Mouse (Mus musculus): Measurements from ENCODE around the gene Gm20538. TPM values are rescaled to one million over a fixed set of nuclear protein-coding genes. Genes with fewer than 3 reads are reported as not detected.

The Gm20538 gene
- total and polyA plus RNA-seq, 3 experiments = not detected

- Histone ChIP-seq H3K4me3 (ENCODE audit: low read depth, low read length) (no peak overlapping the region), H3K36me3 (replicated peaks) (peaks cover 34% of the 10 kb centered on the region), H3K27me3 (ENCODE audit: insufficient read depth, low read length) (peaks cover 6% of the 10 kb centered on the region; the same call in 1 of the 2 replicates), H3K9me3 (replicated peaks) (peaks cover 7% of the 10 kb centered on the region), H3K4me1 (ENCODE audit: insufficient read depth, low read depth, low read length) (0 out of 2 replicates have a peak, but pooled peaks cover 3% of the 10 kb centered on the region)
- ATAC-seq (ENCODE audit: extremely low read depth, insufficient number of reproducible peaks, low FRiP score, poor library complexity, severe bottlenecking) (no peak), DNase-seq (ENCODE audit: low spot score) (no peak)
- no peak for TF ChIP-seq TAL1 (conservative IDR thresholded peaks at IDR 0.05; ENCODE audit: low read depth, low read length)
- no peak for TF ChIP-seq GATA2 (IDR thresholded peaks at IDR 0.05; ENCODE audit: borderline replicate concordance, low read depth, low read length)
- TF ChIP-seq CTCF (IDR thresholded peaks at IDR 0.05; ENCODE audit: low read depth, low read length) = no peak
- no peak for TF ChIP-seq POLR2AphosphoS5 (IDR thresholded peaks at IDR 0.05; ENCODE audit: insufficient replicate concordance, low read depth, low read length)
- TF ChIP-seq GATA1 (IDR thresholded peaks at IDR 0.05; ENCODE audit: borderline replicate concordance, low read length) = no peak
These were observed 8.3 kb downstream of the Gm20538 start for GRCm38 (mm10) chr19:44544372-44544771.

GRCm38 (mm10) chr19:44542694-44543178 is 9.9 kb downstream of the Gm20538 start:
- peaks cover 6% of the 10 kb centered on the region; the same call in 1 of the 2 replicates for H3K27me3 ChIP-seq (ENCODE audit: insufficient read depth, low read length)
- 0 out of 2 replicates have a peak, but pooled peaks cover 3% of the 10 kb centered on the region for H3K4me1 ChIP-seq (ENCODE audit: insufficient read depth, low read depth, low read length)
- H3K4me3 ChIP-seq (ENCODE audit: low read depth, low read length) = no peak overlapping the region
- TF ChIP-seq CTCF (IDR thresholded peaks at IDR 0.05; ENCODE audit: low read depth, low read length) (no peak), GATA2 (IDR thresholded peaks at IDR 0.05; ENCODE audit: borderline replicate concordance, low read depth, low read length) (no peak), GATA1 (IDR thresholded peaks at IDR 0.05; ENCODE audit: borderline replicate concordance, low read length) (no peak)
- H3K36me3 ChIP-seq (replicated peaks) = peaks cover 18% of the 10 kb centered on the region
- DNase-seq (ENCODE audit: low spot score) = no peak
- H3K9me3 ChIP-seq (replicated peaks) = peaks cover 7% of the 10 kb centered on the region
- ATAC-seq (ENCODE audit: extremely low read depth, insufficient number of reproducible peaks, low FRiP score, poor library complexity, severe bottlenecking) = no peak

GRCm38 (mm10) chr19:44537416-44537815 is 15.2 kb downstream of the Gm20538 start:
- no peak for ATAC-seq (ENCODE audit: extremely low read depth, insufficient number of reproducible peaks, low FRiP score, poor library complexity, severe bottlenecking)
- no peak for DNase-seq (ENCODE audit: low spot score)
- H3K27me3 ChIP-seq (ENCODE audit: insufficient read depth, low read length) = peaks cover 26% of the 10 kb centered on the region
- peaks cover 7% of the 10 kb centered on the region for H3K9me3 ChIP-seq (replicated peaks)
- no peak for TF ChIP-seq POLR2AphosphoS5 (IDR thresholded peaks at IDR 0.05; ENCODE audit: insufficient replicate concordance, low read depth, low read length)
- no peak for TF ChIP-seq CTCF (IDR thresholded peaks at IDR 0.05; ENCODE audit: low read depth, low read length)
- no peak for TF ChIP-seq GATA2 (IDR thresholded peaks at IDR 0.05; ENCODE audit: borderline replicate concordance, low read depth, low read length)
- TF ChIP-seq TAL1 (conservative IDR thresholded peaks at IDR 0.05; ENCODE audit: low read depth, low read length) = no peak
- TF ChIP-seq GATA1 (IDR thresholded peaks at IDR 0.05; ENCODE audit: borderline replicate concordance, low read length) = no peak
- no peak overlapping the region for H3K4me3 ChIP-seq (ENCODE audit: low read depth, low read length)
- H3K36me3 ChIP-seq (replicated peaks) = no peaks in the 10 kb centered on the region
- no peaks in the 10 kb centered on the region for H3K4me1 ChIP-seq (ENCODE audit: insufficient read depth, low read depth, low read length)

GRCm38 (mm10) chr19:44535376-44535775 is 17.3 kb downstream of the Gm20538 start:
- Histone ChIP-seq H3K9me3 (replicated peaks) (peaks cover 4% of the 10 kb centered on the region; the same call in 1 of the 2 replicates), H3K4me3 (ENCODE audit: low read depth, low read length) (no peak overlapping the region), H3K4me1 (ENCODE audit: insufficient read depth, low read depth, low read length) (no peaks in the 10 kb centered on the region), H3K27me3 (ENCODE audit: insufficient read depth, low read length) (peaks cover 30% of the 10 kb centered on the region), H3K36me3 (replicated peaks) (no peaks in the 10 kb centered on the region)
- no peak for DNase-seq (ENCODE audit: low spot score)
- TF ChIP-seq TAL1 (conservative IDR thresholded peaks at IDR 0.05; ENCODE audit: low read depth, low read length) (no peak), GATA1 (IDR thresholded peaks at IDR 0.05; ENCODE audit: borderline replicate concordance, low read length) (no peak), POLR2AphosphoS5 (IDR thresholded peaks at IDR 0.05; ENCODE audit: insufficient replicate concordance, low read depth, low read length) (no peak), CTCF (IDR thresholded peaks at IDR 0.05; ENCODE audit: low read depth, low read length) (no peak), GATA2 (IDR thresholded peaks at IDR 0.05; ENCODE audit: borderline replicate concordance, low read depth, low read length) (no peak)
- ATAC-seq (ENCODE audit: extremely low read depth, insufficient number of reproducible peaks, low FRiP score, poor library complexity, severe bottlenecking) = no peak

- Histone ChIP-seq H3K4me3 (ENCODE audit: low read depth, low read length) (no peak overlapping the region), H3K4me1 (ENCODE audit: insufficient read depth, low read depth, low read length) (no peaks in the 10 kb centered on the region), H3K36me3 (replicated peaks) (no peaks in the 10 kb centered on the region), H3K27me3 (ENCODE audit: insufficient read depth, low read length) (peaks cover 13% of the 10 kb centered on the region), H3K9me3 (replicated peaks) (no peaks in the 10 kb centered on the region)
- no peak for ATAC-seq (ENCODE audit: extremely low read depth, insufficient number of reproducible peaks, low FRiP score, poor library complexity, severe bottlenecking)
- no peak for DNase-seq (ENCODE audit: low spot score)
- TF ChIP-seq TAL1 (conservative IDR thresholded peaks at IDR 0.05; ENCODE audit: low read depth, low read length) = no peak
- no peak for TF ChIP-seq GATA2 (IDR thresholded peaks at IDR 0.05; ENCODE audit: borderline replicate concordance, low read depth, low read length)
- TF ChIP-seq POLR2AphosphoS5 (IDR thresholded peaks at IDR 0.05; ENCODE audit: insufficient replicate concordance, low read depth, low read length) = no peak
- TF ChIP-seq GATA1 (IDR thresholded peaks at IDR 0.05; ENCODE audit: borderline replicate concordance, low read length) = no peak
- TF ChIP-seq CTCF (IDR thresholded peaks at IDR 0.05; ENCODE audit: low read depth, low read length) = no peak
These were observed 22.6 kb downstream of the Gm20538 start for GRCm38 (mm10) chr19:44530018-44530417.

GRCm38 (mm10) chr19:44525551-44526205 is 27.0 kb downstream of the Gm20538 start:
- Histone ChIP-seq H3K9me3 (replicated peaks) (no peaks in the 10 kb centered on the region), H3K36me3 (replicated peaks) (no peaks in the 10 kb centered on the region), H3K27me3 (ENCODE audit: insufficient read depth, low read length) (peaks cover 13% of the 10 kb centered on the region), H3K4me3 (ENCODE audit: low read depth, low read length) (no peak overlapping the region), H3K4me1 (ENCODE audit: insufficient read depth, low read depth, low read length) (no peaks in the 10 kb centered on the region)
- TF ChIP-seq GATA1 (IDR thresholded peaks at IDR 0.05; ENCODE audit: borderline replicate concordance, low read length) = no peak
- no peak for TF ChIP-seq GATA2 (IDR thresholded peaks at IDR 0.05; ENCODE audit: borderline replicate concordance, low read depth, low read length)
- no peak for TF ChIP-seq TAL1 (conservative IDR thresholded peaks at IDR 0.05; ENCODE audit: low read depth, low read length)
- no peak for TF ChIP-seq CTCF (IDR thresholded peaks at IDR 0.05; ENCODE audit: low read depth, low read length)
- TF ChIP-seq POLR2AphosphoS5 (IDR thresholded peaks at IDR 0.05; ENCODE audit: insufficient replicate concordance, low read depth, low read length) = no peak
- DNase-seq (ENCODE audit: low spot score) = no peak
- ATAC-seq (ENCODE audit: extremely low read depth, insufficient number of reproducible peaks, low FRiP score, poor library complexity, severe bottlenecking) = no peak
